Mouse (Mus musculus) B cell, adult 67 days (primary cell): Measurements from ENCODE around the gene Saa3. TPM values are rescaled to one million over a fixed set of nuclear protein-coding genes. Genes with fewer than 3 reads are reported as not detected.

ENCODE experiments used
- total RNA-seq, 2 experiments: library from RNA; stranded (reverse); gene quantifications; 4 replicates each; pipeline ENCODE4 v1.2.4; 2023

Saa3 gene
- total RNA-seq, result under 1 TPM in 1 of 2 experiments, not detected in 1; 0.24 TPM

DNA sequence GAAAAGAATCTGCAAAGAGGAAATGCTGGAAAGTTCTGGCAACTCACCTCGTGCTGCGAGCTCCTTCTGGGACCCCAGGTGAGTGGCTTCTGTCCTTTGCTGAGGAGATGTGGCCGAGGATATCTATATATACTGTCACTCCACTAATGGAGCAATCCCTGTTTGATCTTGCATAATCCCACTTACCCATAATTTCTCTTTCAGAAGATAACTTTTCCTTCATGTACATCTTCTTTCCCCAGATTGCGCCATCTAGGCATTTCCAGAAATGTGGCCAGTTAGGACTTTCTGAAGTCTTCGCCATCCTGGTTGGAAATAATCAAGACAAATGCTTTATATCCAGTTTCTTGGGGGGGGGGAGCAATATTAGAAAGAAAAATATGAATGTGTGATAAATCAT, at the start of gene Saa3:
Saa3 (minus strand) TSS at position 101 of the 400 bp plus-strand sequence.

DNA sequence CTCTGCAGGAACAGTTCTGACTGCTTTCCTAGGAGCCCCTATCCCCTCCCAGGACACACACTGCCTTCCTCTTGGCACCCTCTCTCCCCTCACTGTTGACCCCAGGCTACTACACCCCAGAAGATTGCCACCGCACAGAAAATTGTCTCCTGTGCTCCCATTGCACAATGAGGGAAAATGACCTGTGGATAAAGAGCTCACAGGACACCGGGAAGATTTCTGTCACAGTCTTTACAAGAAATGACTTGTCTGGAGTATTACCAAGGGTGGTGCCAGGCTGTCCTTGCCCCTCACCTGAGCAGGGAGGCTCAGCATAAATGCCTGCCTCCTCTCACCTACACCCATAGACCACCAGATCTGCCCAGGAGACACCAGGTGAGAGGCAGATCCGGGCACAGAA, 36.0 kb upstream of the Saa3 start, which contains the start of gene Saa2:
Saa2 (plus strand) TSS at position 301 of the 400 bp plus-strand sequence.

DNA sequence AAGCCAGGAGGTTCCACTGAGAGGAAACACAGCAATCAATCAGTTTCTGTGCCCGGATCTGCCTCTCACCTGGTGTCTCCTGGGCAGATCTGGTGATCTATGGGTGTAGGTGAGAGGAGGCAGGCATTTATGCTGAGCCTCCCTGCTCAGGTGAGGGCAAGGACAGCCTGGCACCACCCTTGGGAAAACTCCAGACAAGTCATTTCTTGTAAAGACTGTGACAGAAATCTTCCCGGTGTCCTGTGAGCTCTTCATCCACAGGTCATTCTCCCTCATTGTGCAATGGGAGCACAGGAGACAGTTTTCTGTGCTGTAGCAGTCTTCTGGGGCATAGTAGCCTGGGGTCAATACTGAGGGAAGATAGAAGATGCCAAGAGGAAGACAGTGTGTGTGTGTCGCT, 27.4 kb upstream of the Saa3 start, which contains the start of gene Saa1:
Saa1 (minus strand) TSS at position 101 of the 400 bp plus-strand sequence.

DNA sequence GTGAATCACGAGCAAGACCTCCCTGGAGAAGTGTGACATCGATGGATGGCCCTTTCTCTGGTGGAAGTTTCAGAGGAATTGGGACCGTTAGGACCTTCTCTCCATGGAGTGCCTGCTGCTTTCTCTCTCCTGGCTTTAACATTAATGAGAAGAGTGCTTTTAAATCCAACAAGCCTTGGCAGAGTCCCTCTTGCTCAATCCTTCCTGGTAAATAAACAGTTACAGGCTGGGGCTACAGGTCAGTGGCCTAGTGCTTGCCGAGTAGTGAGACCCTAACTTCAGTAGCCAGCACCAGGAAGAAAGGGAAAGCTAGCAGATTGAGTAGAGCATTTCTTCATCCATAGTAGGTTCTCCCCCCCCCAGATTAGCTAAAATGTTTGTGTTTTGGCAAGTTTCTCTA, 17.0 kb upstream of the Saa3 start, which contains the start of gene Saa4:
Saa4 (minus strand) TSS at position 146 of the 400 bp plus-strand sequence.

DNA sequence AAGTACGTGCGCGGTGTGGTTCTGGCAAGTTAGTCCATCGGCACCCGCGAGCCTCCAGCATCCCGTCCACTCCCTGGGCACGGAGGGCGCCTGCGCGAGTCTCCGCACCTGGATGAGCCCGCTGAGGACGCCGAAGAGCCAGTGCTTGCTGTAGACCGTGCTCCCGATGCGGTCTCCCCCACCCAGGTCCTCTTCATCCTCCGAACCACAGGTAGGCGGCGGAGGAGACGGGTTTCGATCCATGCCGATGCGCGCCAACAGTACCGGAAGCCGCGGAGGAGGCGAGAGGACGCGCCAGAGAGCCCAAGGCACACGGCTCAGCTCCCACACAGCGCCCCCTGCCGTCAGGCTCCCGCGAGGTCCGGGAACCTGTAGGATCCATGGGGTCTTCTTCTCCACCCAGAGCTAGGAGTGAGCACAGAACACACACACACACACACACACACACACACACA, 5.1 kb downstream of the Saa3 start, which contains the start of gene Saal1:
Saal1 (minus strand) TSS at position 291 of the 455 bp plus-strand sequence.

DNA sequence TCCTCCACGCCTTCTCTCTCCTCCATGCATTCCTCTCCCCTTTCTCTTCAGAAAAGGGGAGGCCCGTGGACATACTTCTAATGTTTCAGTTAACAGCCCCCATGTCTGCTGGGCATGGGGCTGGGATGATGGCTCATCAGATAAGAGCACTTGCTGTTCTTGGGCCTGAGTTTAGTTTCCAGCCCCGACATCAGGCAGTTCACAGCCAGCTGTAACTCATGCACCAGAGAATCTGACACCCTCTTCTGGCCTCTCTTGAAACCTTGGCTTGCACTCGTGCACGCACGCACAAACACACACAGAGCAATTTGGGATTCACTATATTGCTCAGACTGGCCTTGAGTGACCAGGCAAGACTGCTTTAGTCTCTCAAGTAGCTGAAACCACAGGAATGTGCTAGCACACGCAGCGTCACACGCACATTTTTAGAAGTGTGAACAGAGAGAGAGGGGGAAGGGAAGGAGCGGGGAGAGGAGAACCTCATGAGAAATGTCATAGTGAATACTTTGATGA, 43.3 kb downstream of the Saa3 start, which contains the start of gene Tph1:
Tph1 (minus strand) TSS at position 378 of the 513 bp plus-strand sequence.

Other genes starting within 250 kb of the Saa3 start
- 10 to 100 TPM; 27.2 to 28.7 TPM for gene Sergef, start 75.9 kb downstream of the Saa3 start, total RNA-seq
- gene Tph1, start 43.2 kb downstream of the Saa3 start, total RNA-seq, result not detected
- gene Saal1, start 5.0 kb downstream of the Saa3 start, total RNA-seq, result 10 to 100 TPM; 13.6 to 17.0 TPM
- gene Saa4, start 16.9 kb upstream of the Saa3 start, total RNA-seq, result not detected
- gene Saa1, start 27.3 kb upstream of the Saa3 start, total RNA-seq, result not detected
- not detected for gene Saa2, start 36.1 kb upstream of the Saa3 start, total RNA-seq
- 10 to 100 TPM; 59.6 to 64.3 TPM for gene Hps5, start 80.4 kb upstream of the Saa3 start, total RNA-seq
- 10 to 100 TPM; 55.1 to 61.9 TPM for gene Gtf2h1, start 80.4 kb upstream of the Saa3 start, total RNA-seq
- 100 to 1,000 TPM; 159 to 161 TPM for gene Ldha, start 125.8 kb upstream of the Saa3 start, total RNA-seq
- gene Ldhc, start 145.5 kb upstream of the Saa3 start, total RNA-seq, result not detected
- 10 to 100 TPM; 58.6 to 68.4 TPM for gene Tsg101, start 204.3 kb upstream of the Saa3 start, total RNA-seq
- 10 to 100 TPM in 1 of 2 experiments, 1 to 10 TPM in 1; 7.3 to 11.6 TPM for gene Uevld, start 242.8 kb upstream of the Saa3 start, total RNA-seq